Mouse (Mus musculus) CH12F3 (cell line): ENCODE results near the gene Ugt1a5.
"Not testable (repeated sequence)": the region's sequence is repeated elsewhere in the genome, so short reads cannot be mapped to it uniquely, and the experiment has no call there.

Source experiments
- in situ Hi-C: fragments of 300-500 bp; cut with MboI; formaldehyde crosslinking; loops from 2 replicates; pipeline ENCODE4 v1.14.3; 2020; ENCODE audit warnings: low sequenced_read_pairs

Ugt1a5 gene

DNA sequence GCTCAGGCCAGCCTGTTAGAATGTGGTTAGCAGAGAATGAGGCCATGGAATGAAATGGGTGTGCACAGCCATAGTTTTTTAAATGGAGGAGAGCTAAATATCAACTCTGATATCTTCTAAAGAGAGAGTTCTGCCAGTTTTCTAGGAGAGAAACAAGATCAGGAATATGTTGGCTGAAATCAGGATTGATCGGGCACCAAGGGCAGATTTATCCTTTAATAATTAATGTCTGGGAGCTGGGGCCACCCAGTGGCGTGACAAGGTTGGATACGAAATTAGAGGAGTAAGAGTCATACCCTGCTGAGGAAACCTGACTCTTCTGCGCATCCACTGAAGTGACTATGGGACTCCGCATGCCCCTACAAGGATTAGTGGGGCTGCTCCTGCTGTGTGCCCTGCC lies at the start of gene Ugt1a5:
Gene Ugt1a5 (plus strand): TSS at position 302 of the 400 bp plus-strand sequence.
- in situ Hi-C loops, result no loop called here

DNA sequence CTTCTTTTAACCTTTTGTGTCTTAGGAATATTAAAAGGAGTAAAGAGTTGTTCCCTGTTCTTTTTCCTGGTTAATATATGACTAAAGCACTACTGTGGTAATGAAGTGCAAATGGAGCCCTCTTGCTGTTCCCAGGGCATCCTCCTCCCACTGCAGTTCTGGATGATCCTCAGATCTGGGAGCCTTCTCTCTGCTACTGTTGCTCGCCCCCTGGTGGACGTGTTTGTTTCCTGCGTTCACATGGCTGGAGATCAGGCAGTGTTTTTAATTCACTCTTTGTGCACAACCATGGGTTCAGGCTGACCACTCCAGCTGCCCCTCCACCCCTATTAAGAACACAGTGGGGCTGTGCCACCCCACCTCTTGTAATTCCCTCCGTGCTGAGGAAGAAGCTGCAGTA lies 45.3 kb upstream of the Ugt1a5 start:
- in situ Hi-C loops, result not testable (repeated sequence)

DNA sequence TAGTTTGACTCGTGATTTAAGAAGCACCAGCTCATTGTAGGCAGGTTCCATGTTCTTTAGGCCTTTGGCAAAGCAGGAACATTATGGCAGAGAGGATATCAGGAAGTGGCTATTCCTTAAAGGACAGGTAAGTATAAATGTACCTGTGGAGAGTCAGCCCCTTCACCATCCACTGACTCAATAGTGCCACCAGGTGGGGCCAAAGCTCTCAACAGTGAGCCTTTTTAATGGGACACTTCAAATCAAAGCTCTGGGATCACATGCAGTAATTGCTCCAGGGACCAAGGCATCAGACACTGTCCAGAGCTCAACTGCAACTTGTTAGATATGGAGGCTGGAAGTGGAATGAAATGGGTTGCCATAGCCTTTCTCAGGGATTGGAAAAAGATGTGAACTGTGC lies 44.3 kb upstream of the Ugt1a5 start:
- in situ Hi-C loops, result not testable (repeated sequence)

DNA sequence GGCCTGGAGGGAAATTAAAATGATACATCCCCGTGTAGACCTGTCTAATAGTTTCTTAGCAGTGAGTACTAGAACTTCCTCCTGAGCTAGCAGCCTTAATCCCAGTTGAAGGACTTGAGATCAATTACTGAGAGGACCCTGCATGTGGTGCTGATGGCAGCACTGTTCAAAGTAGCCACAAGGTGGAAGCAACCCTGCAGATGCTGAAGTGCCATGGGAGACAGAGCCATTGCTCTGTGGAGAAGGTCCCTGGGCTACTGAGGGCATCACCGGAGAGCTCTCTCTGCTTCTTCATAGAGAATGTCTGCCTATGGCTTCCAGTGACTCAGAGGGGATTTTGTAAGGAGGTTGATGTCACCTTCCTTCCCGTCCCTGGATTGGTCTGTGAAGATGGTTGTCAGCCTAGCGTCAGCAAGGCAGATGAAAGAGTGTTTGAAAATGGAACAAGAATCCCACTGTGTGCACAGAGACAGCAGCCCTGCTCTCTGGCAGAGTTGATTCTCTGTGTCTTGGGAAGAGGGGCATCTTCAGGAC lies 39.9 kb upstream of the Ugt1a5 start:
- in situ Hi-C loops, result loop anchor here (25.0 kb wide), 1 partner anchor 161 kb away; the partner anchor contains the start of genes Hjurp and Trpm8

DNA sequence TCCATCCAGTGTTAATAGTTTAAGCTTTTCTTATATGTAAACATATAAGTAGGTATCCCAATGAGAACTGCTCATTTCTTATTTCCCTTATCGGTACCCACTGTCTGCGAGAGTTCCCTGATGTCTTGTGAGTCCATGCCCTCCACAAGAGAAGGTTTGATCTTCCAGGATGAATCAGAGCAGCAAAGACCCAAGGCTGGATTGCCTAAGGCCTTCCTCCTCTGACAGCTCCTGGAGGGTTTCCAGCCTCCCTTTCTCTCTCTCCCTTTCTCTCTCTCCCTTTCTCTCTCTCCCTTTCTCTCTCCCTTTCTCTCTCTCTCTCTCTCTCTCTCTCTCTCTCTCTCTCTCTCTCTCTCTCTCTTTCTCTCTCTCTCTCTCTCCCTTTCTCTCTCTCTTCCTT lies 36.7 kb upstream of the Ugt1a5 start:
- in situ Hi-C loops, result loop anchor here (25.0 kb wide), 1 partner anchor 158 kb away; the partner anchor contains the start of genes Hjurp and Trpm8

DNA sequence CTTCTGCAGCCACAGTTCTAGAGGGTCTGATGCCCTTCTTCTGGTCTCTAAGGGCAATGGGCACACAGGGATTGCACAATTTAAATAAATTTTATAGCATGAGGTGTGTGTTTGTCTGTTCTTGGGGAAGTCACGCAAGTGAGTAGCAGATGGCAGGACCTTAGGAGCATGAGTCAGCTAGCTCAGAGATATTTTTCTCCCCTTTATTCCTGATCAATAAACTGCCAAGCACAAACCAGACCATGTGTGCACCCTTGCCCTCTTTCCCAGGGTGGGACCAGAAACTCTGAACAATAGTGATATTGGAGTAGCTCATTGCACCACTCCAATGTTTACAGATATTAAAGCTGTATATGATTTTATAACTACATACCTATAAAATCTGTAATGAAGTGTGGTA lies 35.6 kb upstream of the Ugt1a5 start:
- in situ Hi-C loops, result loop anchor here (25.0 kb wide), 1 partner anchor 157 kb away; the partner anchor contains the start of genes Hjurp and Trpm8

DNA sequence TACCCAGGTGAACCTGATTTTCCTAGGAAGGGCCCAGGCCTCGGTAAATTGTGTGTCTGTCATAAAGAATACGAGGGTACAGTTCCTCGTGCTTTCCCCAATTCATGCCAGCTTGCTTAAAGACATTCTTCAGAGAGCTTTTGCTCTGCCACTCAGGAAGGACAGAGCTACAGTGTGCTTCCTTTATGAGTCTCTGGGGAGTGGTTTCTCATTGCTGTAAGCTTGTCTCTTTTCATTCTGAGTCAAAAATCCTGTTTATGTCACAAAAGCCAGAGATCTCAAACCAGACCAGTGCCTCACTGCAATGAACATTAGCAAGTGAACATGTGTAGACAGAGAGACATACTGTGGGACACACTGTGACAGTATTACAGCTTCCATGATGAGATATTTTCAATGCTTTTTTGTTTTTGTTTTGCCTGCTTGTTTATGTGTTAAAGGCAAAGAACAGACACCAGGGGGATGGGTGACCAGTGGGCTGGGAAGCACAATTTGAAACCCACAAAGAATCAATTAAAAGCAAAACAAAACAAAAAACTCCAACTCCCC lies 31.8 kb upstream of the Ugt1a5 start:
- in situ Hi-C loops, result loop anchor here (25.0 kb wide), 1 partner anchor 153 kb away; the partner anchor contains the start of genes Hjurp and Trpm8

DNA sequence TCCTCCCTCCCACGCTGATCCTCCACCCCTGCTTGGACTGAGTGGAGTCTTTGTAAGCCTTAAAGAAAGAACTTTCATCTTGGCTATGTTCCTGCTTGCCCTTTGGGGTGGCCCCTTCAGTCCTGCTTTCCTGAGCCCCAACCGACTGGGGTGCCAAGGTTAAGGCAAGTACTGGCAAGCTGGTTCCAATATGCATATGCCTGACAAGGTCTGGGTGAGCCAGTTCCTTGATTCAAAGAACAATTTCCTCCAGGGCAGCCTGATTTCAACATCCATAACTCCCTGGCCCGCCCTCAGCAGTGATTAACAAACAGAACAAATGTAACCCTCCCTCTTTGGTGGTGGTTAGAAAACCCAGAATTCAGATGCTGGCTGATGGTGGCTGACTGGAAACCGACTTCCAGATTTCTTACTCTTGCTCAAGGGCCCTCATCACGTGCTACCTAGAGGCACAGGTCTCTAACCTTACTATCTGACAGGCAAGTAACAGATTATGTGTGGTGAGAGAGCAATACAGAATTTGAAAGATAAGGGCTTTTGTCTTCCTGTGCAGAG lies 31.3 kb upstream of the Ugt1a5 start, which contains the start of gene Ugt1a6a:
Gene Ugt1a6a (plus strand): TSS at position 353 of the 555 bp plus-strand sequence.
- in situ Hi-C loops, result loop anchor here (25.0 kb wide), 1 partner anchor 153 kb away; the partner anchor contains the start of genes Hjurp and Trpm8

DNA sequence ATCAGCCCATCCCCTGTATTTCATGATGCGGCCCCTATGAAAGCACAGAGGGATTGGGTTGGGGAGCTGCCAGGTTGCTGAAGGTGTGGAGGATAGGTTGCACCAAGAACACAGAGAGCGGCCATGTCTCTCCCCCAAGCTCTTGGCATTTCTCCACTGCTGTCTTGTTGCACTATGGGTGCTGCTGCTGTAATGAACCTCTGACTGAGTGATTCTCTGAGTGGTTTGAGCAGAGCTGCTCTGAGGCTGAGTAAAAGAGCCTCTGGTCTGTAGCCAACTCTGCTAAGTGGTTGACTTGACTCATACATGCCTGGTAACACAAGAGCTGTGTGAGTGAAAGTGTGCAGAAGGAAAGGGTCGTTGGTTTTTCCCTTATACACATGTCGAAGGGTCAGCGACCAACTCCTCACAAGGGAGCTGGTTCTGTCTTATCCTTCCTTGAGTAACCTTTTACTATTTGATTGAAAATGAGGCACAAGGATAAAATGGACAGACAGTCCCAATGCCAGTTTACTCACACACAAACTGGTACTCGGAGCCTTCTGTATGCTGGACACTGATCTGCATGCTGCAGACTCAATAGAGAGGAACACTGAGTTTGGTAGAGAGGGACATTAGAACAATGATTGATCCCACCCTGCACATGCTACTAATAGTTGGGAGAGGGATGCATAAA lies 30.4 kb upstream of the Ugt1a5 start:
- in situ Hi-C loops, result loop anchor here (25.0 kb wide), 1 partner anchor 152 kb away; the partner anchor contains the start of genes Hjurp and Trpm8

DNA sequence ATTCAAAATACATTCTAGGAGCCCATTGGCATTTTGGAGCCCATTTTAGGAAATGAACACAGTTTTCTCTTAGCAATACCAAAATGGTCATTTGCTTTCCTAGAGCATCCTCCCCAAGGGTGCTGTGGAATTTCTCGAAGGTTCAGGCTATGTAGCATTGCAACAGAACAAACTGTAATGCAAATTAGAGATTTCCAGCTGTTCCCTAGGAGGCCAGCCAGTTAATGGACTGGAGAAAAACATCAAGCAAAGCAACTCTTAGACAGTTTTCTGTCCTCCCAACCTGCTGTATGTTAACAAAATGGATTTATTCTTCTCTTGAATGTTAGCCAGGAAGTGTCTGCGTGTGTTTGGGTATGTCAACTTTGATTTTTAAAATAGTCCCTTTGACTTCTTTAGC lies 29.2 kb upstream of the Ugt1a5 start:
- in situ Hi-C loops, result loop anchor here (25.0 kb wide), 1 partner anchor 151 kb away; the partner anchor contains the start of genes Hjurp and Trpm8

DNA sequence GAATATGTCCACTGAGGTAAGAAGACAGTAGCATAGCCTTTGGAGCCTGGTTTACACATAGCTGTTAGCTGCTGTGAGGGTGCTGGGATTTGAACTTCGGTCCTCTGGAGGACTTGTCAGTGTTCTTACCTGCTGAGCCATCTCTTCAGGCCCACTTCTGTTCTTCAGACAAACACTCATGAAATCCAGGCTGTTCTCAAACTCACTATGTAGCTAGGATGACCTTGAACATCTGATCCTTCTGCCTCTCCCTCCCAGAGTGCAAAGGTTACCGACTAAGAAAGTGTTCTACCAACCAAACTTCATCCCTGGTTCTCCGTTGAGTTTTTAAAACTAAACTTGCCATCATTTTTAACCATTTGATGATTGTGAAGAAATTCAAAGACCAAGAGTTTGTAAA lies 28.5 kb upstream of the Ugt1a5 start:
- in situ Hi-C loops, result loop anchor here (25.0 kb wide), 1 partner anchor 150 kb away; the partner anchor contains the start of genes Hjurp and Trpm8

DNA sequence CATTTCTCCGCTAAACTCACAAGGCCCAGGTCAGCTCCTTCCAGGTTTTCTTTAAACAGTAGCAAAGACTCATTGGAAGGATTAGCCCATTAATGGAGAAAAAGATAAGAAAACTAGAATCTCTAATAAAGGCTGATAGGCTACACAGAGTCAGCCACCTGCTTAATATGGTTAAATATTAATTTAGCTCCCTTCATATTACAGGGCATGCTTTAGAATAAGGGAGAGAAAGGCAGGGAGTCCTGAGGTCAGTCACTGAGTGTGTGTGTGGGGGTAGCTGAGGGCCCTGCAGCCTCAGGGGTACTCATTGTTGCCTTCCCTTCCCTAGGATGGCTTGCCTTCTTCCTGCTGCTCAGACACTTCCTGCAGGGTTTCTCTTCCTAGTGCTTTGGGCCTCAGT lies 27.7 kb upstream of the Ugt1a5 start:
- in situ Hi-C loops, result loop anchor here (25.0 kb wide), 1 partner anchor 149 kb away; the partner anchor contains the start of genes Hjurp and Trpm8

DNA sequence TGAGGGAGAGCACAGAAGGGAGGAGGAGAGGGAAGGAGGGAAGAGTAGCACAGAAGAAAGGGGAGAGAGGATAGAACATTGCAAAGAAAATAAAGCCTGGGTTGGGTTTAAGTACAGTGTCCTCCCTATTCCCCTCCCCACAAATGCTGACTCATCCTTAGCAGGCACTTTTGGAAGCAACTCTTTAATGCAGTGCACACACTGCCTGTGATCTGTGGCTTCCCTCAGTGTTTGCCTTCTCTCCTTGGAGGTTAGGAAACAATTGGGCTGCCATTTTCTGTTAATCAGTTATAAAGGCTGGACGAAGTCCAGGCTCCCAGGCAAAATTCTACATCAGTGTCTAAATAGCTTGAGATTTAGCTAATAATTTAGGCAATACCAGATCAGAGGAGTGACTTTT lies 25.3 kb upstream of the Ugt1a5 start:
- in situ Hi-C loops, result loop anchor here (25.0 kb wide), 1 partner anchor 147 kb away; the partner anchor contains the start of genes Hjurp and Trpm8

DNA sequence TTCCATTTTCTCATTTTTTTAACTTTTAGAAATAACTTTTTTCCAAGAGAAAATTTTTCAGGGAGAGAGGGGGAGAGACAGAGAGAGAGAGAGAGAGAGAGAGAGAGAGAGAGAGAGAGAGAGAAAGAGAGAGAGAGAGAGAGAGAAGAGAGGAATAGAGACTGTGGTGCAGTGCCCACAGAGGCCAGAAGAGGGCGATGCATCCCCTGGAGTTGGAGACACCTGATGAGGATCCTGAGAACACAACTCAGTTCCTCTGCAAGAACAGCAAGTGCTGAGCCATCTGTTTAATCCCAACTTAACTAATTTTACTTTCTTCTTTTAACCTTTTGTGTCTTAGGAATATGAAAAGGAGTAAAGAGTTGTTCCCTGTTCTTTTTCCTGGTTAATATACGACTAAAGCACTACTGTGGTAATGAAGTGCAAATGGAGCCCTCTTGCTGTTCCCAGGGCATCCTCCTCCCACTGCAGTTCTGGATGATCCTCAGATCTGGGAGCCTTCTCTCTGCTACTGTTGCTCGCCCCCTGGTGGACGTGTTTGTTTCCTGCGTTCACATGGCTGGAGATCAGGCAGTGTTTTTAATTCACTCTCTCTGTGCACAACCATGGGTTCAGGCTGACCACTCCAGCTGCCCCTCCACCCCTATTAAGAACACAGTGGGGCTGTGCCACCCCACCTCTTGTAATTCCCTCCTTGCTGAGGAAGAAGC lies 21.7 kb upstream of the Ugt1a5 start:
- in situ Hi-C loops, result loop anchor here (25.0 kb wide), 1 partner anchor 143 kb away; the partner anchor contains the start of genes Hjurp and Trpm8

DNA sequence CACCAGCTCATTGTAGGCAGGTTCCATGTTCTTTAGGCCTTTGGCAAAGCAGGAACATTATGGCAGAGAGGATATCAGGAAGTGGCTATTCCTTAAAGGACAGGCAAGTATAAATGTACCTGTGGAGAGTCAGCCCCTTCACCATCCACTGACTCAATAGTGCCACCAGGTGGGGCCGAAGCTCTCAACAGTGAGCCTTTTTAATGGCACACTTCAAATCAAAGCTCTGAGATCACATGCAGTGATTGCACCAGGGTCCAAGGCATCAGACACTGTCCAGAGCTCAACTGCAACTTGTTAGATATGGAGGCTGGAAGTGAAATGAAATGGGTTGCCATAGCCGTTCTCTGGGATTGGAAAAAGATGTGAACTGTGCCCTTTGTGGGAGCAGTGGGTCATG lies 20.5 kb upstream of the Ugt1a5 start:
- in situ Hi-C loops, result loop anchor here (25.0 kb wide), 1 partner anchor 142 kb away; the partner anchor contains the start of genes Hjurp and Trpm8

DNA sequence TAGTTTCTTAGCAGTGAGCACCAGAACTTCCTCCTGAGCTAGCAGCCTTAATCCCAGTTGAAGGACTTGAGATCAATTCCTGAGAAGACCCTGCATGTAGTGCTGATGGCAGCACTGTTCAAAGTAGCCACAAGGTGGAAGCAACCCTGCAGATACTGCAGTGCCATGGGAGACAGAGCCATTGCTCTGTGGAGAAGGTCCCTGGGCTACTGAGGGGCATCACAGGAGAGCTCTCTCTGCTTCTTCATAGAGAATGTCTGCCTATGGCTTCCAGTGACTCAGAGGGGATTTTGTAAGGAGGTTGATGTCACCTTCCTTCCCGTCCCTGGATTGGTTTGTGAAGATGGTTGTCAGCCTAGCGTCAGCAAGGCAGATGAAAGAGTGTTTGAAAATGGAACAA lies 15.7 kb upstream of the Ugt1a5 start:
- in situ Hi-C loops, result not testable (repeated sequence)

DNA sequence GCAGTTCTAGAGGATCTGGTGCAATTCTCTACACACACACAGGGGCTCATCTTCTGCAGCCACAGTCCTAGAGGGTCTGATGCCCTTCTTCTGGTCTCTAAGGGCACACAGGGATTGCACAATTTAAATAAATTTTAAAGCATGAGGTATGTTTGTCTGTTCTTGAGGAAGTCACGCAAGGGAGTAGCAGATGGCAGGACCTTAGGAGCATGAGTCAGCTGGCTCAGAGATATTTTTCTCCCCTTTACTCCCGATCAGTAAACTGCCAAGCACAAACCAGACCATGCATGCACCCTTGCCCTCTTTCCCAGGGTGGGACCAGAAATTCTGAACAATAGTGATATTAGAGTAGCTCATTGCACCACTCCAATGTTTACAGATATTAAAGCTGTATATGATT lies 7.4 kb upstream of the Ugt1a5 start:
- in situ Hi-C loops, result no loop called here

DNA sequence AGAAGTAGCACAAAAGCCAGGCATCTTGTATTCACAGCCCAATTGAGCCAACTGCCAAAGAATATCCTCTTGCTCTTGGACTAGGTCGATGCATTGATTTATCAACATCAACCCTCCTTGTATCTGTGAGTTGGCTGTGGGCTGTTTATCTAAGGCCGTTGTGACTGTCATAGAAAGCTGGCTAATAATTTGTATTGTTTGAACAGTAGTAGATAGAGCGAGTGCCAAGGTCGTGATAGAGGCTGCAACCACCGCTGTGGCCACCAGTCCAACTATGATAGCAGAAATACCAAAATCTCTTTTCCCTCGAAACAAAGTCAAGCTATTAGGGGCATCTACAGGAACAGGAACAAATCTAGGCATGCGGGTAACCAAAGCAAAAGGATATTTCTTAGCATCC lies 6.4 kb downstream of the Ugt1a5 start:
- in situ Hi-C loops, result not testable (repeated sequence)

DNA sequence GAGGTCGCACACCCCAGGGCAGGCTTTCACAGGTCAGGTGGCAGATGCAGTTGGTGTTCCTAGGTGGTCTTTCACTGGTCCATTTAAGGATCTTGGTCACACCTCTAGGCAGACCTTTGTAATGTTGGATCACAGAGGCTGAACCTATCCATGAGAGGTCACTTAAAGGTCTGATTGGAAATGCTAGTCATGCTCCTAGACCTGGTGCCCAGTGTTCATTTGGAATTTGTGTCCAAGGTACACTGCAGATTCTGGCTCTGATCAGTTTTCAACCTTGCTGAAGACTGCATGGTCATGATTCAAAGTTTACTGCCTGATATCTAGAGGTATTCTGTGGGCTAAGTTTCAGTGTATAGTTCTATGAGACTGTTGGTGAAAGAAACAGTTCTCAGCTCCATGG lies 13.8 kb downstream of the Ugt1a5 start:
- in situ Hi-C loops, result no loop called here

DNA sequence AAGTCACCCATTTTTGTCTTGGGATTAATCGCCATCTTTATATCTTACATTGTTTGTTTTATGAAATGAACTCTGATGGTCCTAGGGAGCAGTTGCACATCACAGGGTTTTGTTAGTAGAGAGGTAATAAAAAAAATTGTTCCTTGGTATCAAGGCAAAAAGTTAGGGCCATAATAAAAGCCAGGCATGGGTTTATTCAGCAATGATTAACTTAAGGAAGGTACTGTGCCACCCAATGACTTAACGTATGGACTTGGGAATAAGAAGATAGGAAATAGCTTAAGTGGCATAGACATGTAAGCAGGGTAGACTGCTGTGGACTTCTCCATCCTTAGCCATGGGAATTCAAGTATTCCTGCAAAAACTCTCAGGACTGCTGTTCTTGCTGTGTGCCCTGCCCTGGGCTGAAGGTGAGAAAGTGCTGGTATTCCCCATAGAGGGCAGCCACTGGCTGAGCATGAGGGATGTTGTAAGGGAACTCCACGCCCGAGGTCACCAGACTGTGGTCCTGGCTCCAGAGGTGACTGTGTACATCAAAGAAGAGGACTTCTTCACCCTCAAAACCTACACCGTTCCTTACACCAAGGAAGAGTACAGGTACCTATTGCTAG lies 20.6 kb downstream of the Ugt1a5 start:
- in situ Hi-C loops, result no loop called here
